Mouse (Mus musculus) adrenal gland, adult 18-20 months (tissue): Measurements from ENCODE around the gene Lamb1. TPM values are rescaled to one million over a fixed set of nuclear protein-coding genes. Genes with fewer than 3 reads are reported as not detected.
A peak's percentile ranks its signal among the peaks of the same experiment; 100 is the strongest.

Experiments used
- DNase-seq, 2 experiments: peaks; one replicate each; pipeline ENCODE4 v3.0.0; 2021 to 2022; ENCODE audit warnings: low spot score in 2 of 2
- total RNA-seq, 2 experiments: library from RNA; stranded (reverse); gene quantifications; 1 replicate in 1 of 2; 2 replicates in 1 of 2; pipeline ENCODE4 v1.2.3; 2021

Lamb1 gene
- total RNA-seq, 2 experiments from 2014 or later = 135 to 197 TPM

- DNase-seq = no peak
These were observed 17.2 kb downstream of the Lamb1 start for GRCm38 (mm10) chr12:31282241-31282640.

DNA sequence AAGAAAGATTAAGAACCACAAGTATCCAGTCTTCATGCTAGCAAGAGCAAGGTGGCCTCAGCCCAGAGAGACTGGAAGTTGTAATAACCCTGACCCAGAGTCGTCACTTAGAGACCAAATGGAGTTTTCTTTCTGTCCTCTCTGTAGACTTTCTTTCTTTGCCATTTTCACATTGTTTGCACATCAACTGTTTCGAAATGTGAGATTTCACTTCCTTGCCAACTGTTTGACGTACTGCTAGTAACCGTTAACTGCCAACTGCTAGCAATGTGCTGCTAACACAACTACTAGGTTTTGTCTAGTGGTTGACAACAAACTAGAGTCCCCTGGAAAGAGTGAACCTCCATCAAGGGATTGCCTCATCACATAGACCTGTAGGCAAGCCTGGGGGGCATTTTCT lies 18.1 kb downstream of the Lamb1 start:
- DNase-seq = no peak

GRCm38 (mm10) chr12:31283617-31284136 lies 18.6 kb downstream of the Lamb1 start:
- no peak for DNase-seq

DNA sequence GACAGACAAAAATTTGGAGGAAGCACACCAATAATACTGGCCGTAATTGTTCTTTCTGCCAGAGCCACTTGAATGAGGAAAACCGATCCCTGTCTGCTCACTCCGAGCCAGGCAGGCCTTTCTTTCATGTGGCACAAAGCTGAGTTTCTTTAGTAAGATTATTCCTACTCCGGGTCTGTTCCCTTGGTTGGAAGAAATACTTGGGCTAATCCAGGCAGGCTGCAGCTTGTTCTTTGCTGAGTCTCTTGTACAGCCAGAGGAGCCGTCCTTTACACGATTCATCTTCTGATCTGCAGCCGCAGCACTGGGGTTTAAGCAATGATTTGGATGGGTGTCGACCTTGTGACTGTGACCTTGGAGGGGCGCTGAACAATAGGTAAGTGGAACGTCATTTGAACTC lies 24.0 kb downstream of the Lamb1 start:
- DNase-seq = no peak

- DNase-seq = no peak
These were observed 25.9 kb downstream of the Lamb1 start for GRCm38 (mm10) chr12:31290951-31291350.

DNA sequence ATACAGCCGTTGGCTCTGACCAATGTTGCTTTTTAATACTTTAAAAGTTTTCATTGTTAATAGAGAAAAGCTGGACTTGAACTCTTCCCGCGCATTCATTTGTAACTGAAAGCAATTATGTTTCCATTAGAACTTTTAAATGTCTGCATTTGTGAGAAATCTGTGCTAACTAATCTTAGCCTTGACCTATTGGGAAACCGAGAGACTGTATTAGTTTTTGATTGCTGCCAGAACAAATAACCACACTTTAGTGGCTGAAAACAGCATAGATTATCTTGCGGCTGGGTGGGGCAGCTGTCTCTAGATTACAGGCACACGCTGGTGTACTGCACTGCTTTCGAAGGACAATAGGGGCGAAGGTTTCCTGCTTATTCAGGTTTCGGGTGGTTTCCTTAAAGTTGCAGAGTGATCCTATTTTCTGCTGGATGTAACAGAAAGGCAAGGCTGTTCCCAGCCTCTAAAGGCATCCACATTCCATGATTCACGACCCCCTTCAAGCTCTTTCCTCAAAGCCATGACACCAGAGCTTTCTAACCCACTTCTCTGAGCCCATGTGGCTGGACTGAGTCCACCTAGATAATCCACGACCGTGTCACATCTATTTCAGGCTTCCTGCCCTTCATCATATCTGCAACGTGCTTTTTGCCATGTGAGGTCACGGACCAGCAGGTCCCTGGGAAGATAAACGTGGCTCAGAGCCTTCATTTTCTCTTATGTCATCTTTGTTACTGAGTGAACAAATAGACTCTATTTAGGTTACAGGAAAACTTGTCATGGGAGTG lies 28.5 kb downstream of the Lamb1 start:
- DNase-seq = no peak

- DNase-seq = no peak
These were observed 29.5 kb downstream of the Lamb1 start for GRCm38 (mm10) chr12:31294526-31294925.

GRCm38 (mm10) chr12:31294996-31295395 lies 30.0 kb downstream of the Lamb1 start:
- DNase-seq = no peak

DNA sequence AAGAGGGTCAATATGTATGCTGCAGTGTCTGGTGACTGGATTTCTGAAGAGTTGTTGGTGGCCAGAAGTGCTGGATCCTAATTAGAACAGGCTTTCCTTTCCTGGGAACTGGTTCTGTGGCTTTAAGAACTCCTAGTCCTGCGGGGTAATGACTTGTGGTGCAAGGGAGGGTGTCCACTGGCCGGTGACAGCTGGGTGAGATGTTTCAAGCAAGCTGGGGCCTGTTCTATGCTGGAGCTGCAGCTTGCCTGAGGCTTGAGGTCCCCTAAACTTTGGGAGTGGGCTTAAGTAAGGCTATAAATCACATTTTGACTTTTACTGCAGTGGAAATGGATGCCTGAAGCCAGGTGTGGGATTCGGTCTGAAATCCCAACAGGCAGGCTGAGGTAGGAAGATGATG lies 30.5 kb downstream of the Lamb1 start:
- DNase-seq = no peak

GRCm38 (mm10) chr12:31296097-31296496 lies 31.1 kb downstream of the Lamb1 start:
- DNase-seq = no peak

- DNase-seq = no peak
These were observed 33.1 kb downstream of the Lamb1 start for GRCm38 (mm10) chr12:31298122-31298521.

GRCm38 (mm10) chr12:31298530-31298929 lies 33.5 kb downstream of the Lamb1 start:
- no peak for DNase-seq

- no peak for DNase-seq
These were observed 34.1 kb downstream of the Lamb1 start for GRCm38 (mm10) chr12:31299126-31299525.

GRCm38 (mm10) chr12:31299676-31300197 lies 34.7 kb downstream of the Lamb1 start:
- peak in 1 of 2 experiments; percentile 56 for DNase-seq

DNA sequence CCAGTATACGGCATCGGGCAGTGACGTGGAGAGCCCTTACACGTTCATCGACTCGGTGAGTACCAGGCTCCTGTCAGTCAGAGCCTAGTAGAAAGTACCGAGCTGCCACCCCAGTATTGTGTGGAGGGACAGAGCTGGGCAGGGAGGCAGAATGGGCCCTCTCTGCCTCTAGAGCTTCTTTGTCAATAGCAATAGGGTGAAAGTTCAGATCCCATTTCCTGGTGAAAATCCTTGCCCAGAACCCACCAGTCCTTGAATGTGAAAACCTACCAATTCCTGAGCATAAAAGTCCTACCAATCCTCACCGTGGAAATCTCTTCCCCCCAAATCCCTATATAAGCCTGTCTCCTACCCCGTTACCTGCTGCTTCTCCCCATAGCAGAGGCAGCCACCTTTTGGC lies 35.2 kb downstream of the Lamb1 start:
- no peak for DNase-seq

- DNase-seq = no peak
These were observed 37.2 kb downstream of the Lamb1 start for GRCm38 (mm10) chr12:31302266-31302665.

DNA sequence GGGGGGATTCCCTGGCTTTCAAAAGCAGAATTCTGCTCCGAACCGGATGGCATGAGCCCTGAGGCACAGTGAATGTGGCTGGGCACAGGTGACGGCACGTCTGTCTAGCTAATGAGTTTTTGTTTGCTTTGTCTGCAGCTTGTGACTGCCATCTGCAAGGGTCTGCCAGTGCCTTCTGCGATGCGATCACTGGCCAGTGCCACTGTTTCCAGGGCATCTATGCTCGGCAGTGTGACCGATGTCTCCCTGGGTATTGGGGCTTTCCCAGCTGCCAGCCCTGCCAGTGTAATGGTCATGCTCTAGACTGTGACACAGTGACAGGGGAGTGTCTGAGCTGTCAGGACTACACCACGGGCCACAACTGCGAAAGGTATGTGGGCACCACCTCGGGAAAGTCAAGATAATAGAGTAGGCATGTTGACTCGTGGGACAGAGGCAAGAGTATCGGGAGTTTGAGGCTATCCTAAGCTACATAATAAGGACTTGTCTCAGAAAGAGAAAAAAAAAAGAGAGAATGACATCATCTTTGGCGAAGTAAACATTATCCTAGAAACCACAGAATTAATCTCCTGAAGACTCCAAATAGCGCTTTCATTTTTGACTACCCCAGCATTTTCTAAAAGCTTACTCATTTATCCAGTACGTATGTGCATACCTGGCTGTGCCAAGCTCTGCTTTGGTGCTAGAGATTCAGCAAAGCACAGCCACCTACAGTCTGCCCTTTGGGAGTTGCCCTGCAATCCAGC lies 37.9 kb downstream of the Lamb1 start:
- DNase-seq = no peak

DNA sequence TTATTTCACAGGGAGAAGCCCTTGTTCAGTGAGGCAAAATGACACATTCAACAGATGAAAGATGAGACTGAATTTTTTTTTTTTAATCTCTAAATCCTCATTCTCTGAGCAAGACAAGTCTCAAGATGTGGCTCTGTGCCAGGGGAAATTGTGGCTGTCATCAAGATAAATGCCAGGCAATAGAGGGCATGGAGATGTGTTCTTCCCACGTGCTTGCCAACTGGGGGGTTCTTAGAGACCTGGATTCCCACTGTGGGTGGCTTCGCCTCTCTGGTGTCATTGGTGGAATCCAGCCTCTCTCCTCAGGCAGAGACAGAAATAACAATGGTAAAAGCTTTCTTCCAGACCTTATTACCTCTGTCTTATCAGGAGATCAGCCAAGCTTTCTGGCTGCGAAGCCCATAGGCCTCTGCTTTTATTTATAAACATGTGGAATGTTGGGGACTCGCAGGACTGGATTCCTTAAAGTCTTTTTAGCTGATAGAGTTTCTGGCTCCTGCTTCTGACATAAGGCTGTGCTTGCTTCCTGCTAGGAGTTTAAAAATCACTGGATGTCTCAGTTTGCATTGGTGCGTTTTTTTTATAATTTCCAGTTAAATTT lies 41.1 kb downstream of the Lamb1 start:
- DNase-seq = no peak

DNA sequence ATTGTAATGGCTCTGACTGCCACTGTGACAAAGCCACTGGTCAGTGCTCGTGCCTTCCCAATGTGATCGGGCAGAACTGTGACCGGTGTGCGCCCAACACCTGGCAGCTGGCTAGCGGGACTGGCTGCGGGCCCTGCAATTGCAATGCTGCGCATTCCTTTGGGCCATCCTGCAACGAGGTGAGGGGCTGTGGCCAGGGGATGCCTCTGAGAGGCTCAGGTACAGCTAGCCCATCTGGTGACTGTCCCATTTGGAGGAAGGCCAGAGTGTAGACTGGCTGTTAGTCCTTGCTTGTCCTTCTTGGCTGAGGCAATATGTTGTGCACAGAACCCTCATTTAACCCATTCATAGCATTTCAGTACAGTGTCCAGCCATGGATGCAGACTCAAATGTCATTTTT lies 42.0 kb downstream of the Lamb1 start:
- no peak for DNase-seq

GRCm38 (mm10) chr12:31307756-31308155 lies 42.7 kb downstream of the Lamb1 start:
- no peak for DNase-seq

DNA sequence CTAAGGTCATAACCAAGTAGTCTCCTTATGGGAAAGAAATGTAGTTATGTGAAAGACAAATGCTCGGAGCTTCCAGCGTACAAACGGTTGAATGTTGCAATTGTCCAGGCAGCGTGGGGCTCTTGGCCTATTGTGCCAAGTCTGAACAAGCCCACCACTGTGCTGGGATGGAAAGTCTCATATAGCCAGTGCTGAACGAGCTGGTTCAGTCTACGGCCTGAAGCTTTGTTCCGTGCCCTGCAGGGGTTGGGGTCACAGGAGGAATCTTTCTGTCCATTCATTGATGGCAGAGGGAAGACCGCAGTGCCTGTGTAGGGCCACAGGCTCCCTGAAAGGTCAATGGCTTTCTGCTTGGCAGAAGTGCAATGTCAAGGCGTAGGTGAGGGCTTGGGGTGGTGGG lies 45.7 kb downstream of the Lamb1 start:
- DNase-seq = no peak
